Mouse (Mus musculus) limb, embryonic 13.5 days (tissue): ENCODE results near the gene Ppp1r3c. TPM values are rescaled to one million over a fixed set of nuclear protein-coding genes. Genes with fewer than 3 reads are reported as not detected.

Source experiments
- ATAC-seq: fragments of 200-750 bp; cut with Nextera tagmentation; 2 replicates; pipeline ENCODE4 v1.8.0; 2017; ENCODE audit warnings: low read depth, moderate number of reproducible peaks, moderate TSS enrichment; ENCODE audit not compliant: low FRiP score
- H3K27ac ChIP-seq: fragments of 300-500 bp; sonication (generic); 2 replicates; pipeline ENCODE4 v1.5.1; 2015; ENCODE audit warnings: inconsistent platforms, mild to moderate bottlenecking, moderate library complexity
- H3K27me3 ChIP-seq: fragments of 300-500 bp; sonication (generic); 2 replicates; pipeline ENCODE4 v1.6.1; 2015; ENCODE audit warnings: mild to moderate bottlenecking, inconsistent platforms
- H3K36me3 ChIP-seq: fragments of 300-500 bp; sonication (generic); 2 replicates; pipeline ENCODE4 v1.6.1; 2015; ENCODE audit warnings: inconsistent platforms, mild to moderate bottlenecking, moderate library complexity
- H3K4me1 ChIP-seq: fragments of 300-500 bp; sonication (generic); 2 replicates; pipeline ENCODE4 v1.6.1; 2015; ENCODE audit warnings: inconsistent platforms
- H3K4me2 ChIP-seq: fragments of 300-500 bp; sonication (generic); replicated peaks from 2 replicates; pipeline ENCODE4 v1.6.1; 2015; ENCODE audit warnings: inconsistent platforms, mild to moderate bottlenecking, moderate library complexity
- H3K4me3 ChIP-seq: fragments of 300-500 bp; sonication (generic); 2 replicates; pipeline ENCODE4 v1.5.1; 2015; ENCODE audit warnings: moderate library complexity, mild to moderate bottlenecking, inconsistent platforms
- H3K9ac ChIP-seq: fragments of 300-500 bp; sonication (generic); 2 replicates; pipeline ENCODE4 v1.6.1; 2015; ENCODE audit warnings: mild to moderate bottlenecking, inconsistent platforms
- H3K9me3 ChIP-seq: fragments of 300-500 bp; sonication (generic); 2 replicates; pipeline ENCODE4 v1.6.1; 2016; ENCODE audit warnings: inconsistent platforms
- WGBS: fragments of 180-500 bp; shearing (Covaris S2); methylation state at CpG from one replicate; pipeline ENCODE4 v1.1.7; 2015; 5-methylcytosine and 5-hydroxymethylcytosine counted together
- polyA plus RNA-seq: library from polyadenylated mRNA; unstranded; fragments of >200 nt; fragmentation: Nextera tagmentation; extraction: Ambion mirVana; gene quantifications from 2 replicates; pipeline ENCODE4 v1.2.1, GENCODE M21; 2015

Ppp1r3c gene
- polyA plus RNA-seq, 1 experiment from 2014 or later, result 11.4 TPM

DNA sequence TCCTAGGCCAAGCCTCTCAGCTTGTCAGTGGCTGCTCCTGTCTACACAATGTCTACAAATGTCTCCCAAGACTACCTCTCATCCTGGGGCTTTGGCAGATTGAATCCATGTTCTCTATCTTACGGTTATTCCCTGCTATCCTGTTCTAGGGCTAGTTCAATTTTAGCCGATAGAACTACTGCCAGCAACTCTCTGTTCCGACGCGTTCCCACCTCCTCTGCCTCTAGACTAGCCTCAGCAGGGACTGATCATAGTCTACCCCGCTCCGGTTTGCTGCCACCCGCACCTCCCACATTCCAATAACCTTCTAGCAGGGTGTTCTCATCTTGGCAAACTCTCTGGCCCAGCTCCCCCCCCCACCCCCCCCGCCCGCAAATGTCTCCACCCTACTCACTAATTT is 20.9 kb downstream of the Ppp1r3c start:
- H3K9ac ChIP-seq, result no peak overlapping the region
- H3K4me3 ChIP-seq, result no peak overlapping the region
- WGBS, result 89% methylated on average over 10 of the region's 10 CpGs
- H3K27me3 ChIP-seq, result no peaks in the 10 kb centered on the region
- H3K4me2 ChIP-seq, result no peak overlapping the region
- ATAC-seq, result no peak
- no peaks in the 10 kb centered on the region for H3K9me3 ChIP-seq
- H3K36me3 ChIP-seq, result no peaks in the 10 kb centered on the region
- no peaks in the 10 kb centered on the region for H3K4me1 ChIP-seq
- H3K27ac ChIP-seq, result no peak overlapping the region

DNA sequence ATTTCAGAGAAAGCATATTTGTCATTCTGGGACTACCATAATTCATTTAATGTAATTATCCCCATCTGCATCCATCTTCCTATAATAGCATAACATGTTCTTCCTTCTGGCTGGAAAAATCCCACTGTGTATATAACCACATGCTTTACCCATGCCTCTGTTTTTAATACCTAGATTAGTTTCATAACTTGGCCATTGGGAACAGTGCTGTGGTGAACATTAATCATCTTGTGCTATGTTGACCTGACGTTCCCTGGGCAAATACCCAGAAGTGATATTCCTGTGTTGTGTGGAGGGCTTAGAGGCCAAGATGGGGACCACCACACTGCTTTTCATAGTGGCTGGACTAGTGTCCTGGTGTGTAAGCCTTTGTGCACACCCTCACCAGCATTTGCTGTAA is 22.0 kb downstream of the Ppp1r3c start:
- H3K36me3 ChIP-seq, result no peaks in the 10 kb centered on the region
- no peak overlapping the region for H3K4me2 ChIP-seq
- no peak for ATAC-seq
- H3K27ac ChIP-seq, result no peak overlapping the region
- no peak overlapping the region for H3K9ac ChIP-seq
- WGBS, result 67% methylated on average over 1 of the region's 1 CpGs
- H3K4me3 ChIP-seq, result no peak overlapping the region
- H3K9me3 ChIP-seq, result 0 out of 2 replicates have a peak, but pooled peaks cover 2% of the 10 kb centered on the region
- no peaks in the 10 kb centered on the region for H3K27me3 ChIP-seq
- H3K4me1 ChIP-seq, result no peaks in the 10 kb centered on the region

DNA sequence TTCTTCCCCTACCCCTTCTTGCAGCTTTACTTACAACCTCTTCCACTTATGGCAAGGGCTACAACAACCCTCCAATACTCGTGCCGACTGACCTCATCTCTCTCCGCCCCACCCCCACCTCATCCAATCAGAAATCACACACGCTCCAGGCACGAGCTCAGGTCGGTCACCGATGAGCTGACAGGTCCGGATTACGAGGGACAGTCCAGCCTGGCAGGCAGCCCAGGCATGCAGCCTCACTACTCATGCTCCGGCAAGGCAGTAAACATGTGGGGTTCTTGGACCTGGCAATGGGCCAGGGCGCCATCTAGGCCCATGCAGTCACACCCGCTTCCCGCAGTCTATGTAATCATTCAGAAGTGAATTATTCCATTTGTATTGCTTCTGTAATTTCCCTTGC is 23.4 kb downstream of the Ppp1r3c start:
- no peak overlapping the region for H3K4me2 ChIP-seq
- H3K9ac ChIP-seq, result no peak overlapping the region
- ATAC-seq, result no peak
- H3K4me1 ChIP-seq, result no peaks in the 10 kb centered on the region
- H3K27ac ChIP-seq, result no peak overlapping the region
- 63% methylated on average over 13 of the region's 13 CpGs for WGBS
- no peaks in the 10 kb centered on the region for H3K27me3 ChIP-seq
- H3K36me3 ChIP-seq, result no peaks in the 10 kb centered on the region
- H3K4me3 ChIP-seq, result no peak overlapping the region
- H3K9me3 ChIP-seq, result 0 out of 2 replicates have a peak, but pooled peaks cover 3% of the 10 kb centered on the region

DNA sequence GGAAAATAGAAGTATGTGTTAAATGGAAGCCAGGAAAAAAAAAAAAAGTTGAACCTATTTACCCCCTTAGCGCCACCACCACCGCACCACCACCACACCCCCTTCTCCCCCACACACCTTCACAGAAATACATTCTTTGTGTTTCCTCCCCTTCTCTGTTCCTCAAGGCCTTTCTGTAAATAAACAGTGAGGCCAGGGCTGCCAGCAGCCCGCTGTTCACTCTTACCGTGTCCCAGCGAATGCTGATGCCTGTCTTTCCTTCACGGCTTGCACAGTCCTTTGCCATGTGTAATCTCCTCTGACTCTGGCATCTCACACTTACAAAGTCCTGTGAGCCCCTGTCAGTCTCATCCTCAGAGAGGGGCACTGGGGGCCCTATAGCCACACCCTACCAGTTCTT is 30.3 kb downstream of the Ppp1r3c start:
- ATAC-seq, result no peak; the same call in 1 of the 2 replicates
- Histone ChIP-seq H3K9ac (no peak overlapping the region), H3K27me3 (no peaks in the 10 kb centered on the region), H3K27ac (peak overlapping the region; percentile 55; the same call in 1 of the 2 replicates), H3K9me3 (0 out of 2 replicates have a peak, but pooled peaks cover 3% of the 10 kb centered on the region), H3K4me2 (no peak overlapping the region), H3K4me3 (no peak overlapping the region), H3K36me3 (no peaks in the 10 kb centered on the region), H3K4me1 (peaks cover 13% of the 10 kb centered on the region; the same call in 1 of the 2 replicates)
- WGBS, result 62% methylated on average over 6 of the region's 6 CpGs

DNA sequence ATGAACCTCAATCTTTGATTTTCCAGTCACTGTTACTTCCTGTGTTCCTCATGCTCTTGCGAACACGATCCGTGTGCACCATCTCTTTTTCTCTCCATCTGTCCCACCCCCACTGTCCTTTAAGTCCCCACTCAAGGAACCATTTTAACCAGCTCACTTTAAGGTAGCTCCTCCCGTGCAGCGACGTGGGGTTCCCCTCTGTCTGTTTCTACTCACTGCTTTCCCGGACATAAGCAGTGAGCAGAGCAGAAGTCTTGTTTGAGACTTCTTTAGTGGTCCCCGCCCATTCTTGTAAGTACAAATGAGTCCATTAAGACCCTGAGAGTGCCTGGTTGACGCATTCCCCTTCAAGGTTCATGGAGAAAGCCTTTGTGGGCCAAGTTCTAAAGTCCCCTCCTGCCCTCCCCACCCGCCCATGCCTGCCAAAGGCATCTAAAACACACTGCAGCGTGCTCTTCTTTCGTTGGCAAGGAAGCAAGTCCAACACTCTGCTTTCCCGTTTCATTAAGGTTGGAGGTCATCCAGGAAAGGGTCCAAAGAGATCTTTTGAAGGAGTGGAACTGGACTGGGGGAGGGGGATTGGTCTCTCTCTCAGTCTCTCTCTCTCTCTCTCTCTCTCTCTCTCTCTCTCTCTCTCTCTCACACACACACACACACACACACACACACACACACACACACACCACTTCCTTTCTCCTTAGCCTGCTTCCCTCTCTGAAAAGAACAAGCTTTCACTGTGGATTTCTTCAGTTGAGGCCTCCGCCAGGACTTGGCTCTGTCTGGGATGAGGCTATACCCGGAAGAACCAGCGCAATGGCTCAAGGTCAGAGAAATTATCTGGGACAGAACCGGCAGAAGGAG is 30.9 kb downstream of the Ppp1r3c start:
- peak; percentile 66 for ATAC-seq
- H3K27ac ChIP-seq, result peak overlapping the region; percentile 55
- no peaks in the 10 kb centered on the region for H3K36me3 ChIP-seq
- H3K9me3 ChIP-seq, result 0 out of 2 replicates have a peak, but pooled peaks cover 3% of the 10 kb centered on the region
- WGBS, result 70% methylated on average over 17 of the region's 17 CpGs
- H3K4me2 ChIP-seq, result no peak overlapping the region
- no peak overlapping the region for H3K9ac ChIP-seq
- H3K4me3 ChIP-seq, result no peak overlapping the region
- H3K4me1 ChIP-seq, result peaks cover 19% of the 10 kb centered on the region
- no peaks in the 10 kb centered on the region for H3K27me3 ChIP-seq

DNA sequence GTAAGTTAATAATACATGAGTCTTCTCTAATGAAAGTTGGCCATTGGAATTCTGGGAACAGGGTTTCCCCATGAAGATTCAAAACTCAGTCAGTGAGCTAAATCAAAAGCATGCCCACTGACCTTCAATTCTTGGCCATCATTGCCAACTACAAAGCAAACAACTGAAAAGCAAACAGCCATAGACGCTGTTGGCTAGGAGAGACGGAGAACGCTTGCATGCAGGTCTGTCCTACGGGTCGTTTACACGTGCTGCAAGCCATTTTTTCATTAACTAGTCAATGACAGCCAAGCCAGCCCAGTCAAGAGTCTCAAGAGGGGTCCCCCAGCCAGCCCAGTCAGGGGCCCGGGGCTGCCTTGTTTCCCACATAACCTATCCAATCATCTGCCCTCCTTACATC is 31.7 kb downstream of the Ppp1r3c start:
- Histone ChIP-seq H3K4me3 (no peak overlapping the region), H3K27me3 (no peaks in the 10 kb centered on the region), H3K36me3 (no peaks in the 10 kb centered on the region), H3K9ac (no peak overlapping the region), H3K4me1 (peaks cover 20% of the 10 kb centered on the region), H3K27ac (peak overlapping the region; percentile 55; the same call in 1 of the 2 replicates), H3K4me2 (no peak overlapping the region), H3K9me3 (0 out of 2 replicates have a peak, but pooled peaks cover 3% of the 10 kb centered on the region)
- WGBS, result 82% methylated on average over 7 of the region's 7 CpGs
- ATAC-seq, result no peak

DNA sequence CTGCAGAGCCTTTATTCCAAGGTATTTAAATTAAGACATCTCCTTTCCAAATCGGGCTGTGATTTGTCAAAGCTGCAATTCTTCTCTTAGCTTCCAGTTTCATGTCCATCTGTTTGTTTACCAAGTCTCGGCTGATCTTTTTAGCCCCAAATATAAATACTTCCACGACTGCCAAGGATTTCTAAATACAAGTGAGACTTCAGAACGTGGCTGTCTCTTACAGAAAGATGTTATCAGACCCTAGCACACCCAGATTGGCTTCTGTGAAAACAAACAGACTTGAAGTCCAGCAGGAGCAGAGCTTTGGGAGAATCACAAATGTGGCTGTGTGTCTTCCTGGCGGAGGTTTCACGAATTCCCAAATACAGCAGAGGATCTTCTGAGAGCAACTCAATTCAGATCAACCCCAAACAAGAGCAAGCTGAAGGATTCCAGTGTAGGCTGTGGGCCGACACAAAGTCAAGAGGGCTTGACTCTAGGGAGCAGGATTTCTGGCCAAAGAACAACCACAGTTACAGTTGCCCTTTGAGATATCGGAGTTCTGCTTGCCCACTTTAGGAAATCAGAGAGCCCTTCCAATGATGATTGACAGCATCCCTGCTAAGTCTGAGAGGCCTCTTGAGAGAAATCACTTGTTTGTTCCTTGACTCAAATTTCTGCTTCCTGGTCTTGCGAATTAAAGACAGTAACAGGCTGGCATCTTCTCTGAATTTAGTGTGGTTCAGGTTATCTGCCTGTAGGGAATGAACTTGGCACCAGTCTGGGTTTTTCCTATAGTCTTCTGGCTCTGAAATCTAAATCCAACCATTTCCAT is 34.4 kb downstream of the Ppp1r3c start:
- Histone ChIP-seq H3K4me1 (peaks cover 22% of the 10 kb centered on the region), H3K36me3 (no peaks in the 10 kb centered on the region), H3K4me3 (no peak overlapping the region), H3K27me3 (no peaks in the 10 kb centered on the region), H3K4me2 (no peak overlapping the region), H3K9ac (no peak overlapping the region), H3K27ac (no peak overlapping the region), H3K9me3 (peaks cover 3% of the 10 kb centered on the region; the same call in 1 of the 2 replicates)
- ATAC-seq, result no peak
- WGBS, result 51% methylated on average over 9 of the region's 9 CpGs

DNA sequence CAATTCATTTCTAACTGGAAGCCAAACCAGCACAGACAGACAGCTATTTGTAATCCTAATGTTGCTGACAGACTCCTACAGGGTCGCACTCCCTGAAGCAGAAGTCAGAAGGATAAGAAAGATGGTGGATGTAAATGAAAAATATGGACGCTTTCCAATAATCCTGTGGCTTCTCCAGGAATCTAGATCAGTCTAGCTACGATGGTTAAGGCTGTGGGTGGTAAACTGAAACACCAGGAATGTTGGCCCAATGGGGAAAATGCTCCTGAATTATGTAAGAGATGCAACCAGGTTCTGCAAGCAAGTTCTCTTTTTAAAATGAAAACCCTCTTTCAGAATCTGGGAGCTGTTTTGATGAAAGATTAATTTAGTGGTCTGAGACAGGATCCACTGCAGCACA is 35.1 kb downstream of the Ppp1r3c start:
- Histone ChIP-seq H3K4me3 (no peak overlapping the region), H3K4me2 (no peak overlapping the region), H3K4me1 (peaks cover 28% of the 10 kb centered on the region), H3K9ac (no peak overlapping the region), H3K9me3 (peaks cover 3% of the 10 kb centered on the region; the same call in 1 of the 2 replicates), H3K36me3 (no peaks in the 10 kb centered on the region), H3K27me3 (no peaks in the 10 kb centered on the region), H3K27ac (no peak overlapping the region)
- ATAC-seq, result no peak
- 64% methylated on average over 3 of the region's 3 CpGs for whole genome bisulfite sequencing

DNA sequence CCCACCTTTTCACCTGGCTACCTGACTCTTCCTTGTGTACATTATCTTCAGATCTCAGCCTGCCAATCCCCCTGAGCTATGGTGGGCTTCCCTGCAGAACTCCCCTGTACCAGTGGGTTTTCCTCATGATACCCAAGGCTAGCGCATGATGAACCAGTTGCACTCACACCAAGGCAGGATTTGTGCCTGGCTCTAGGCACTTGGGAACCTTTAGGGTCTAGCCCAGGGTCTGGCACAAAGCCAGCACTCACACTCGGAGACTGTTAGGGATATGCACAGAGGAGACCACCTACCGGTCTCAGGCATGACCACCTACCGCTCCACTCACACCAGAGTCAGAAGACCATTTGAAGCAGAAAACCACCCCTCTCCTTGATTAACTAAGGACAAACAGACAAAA is 35.5 kb downstream of the Ppp1r3c start:
- no peak overlapping the region for H3K9ac ChIP-seq
- H3K27me3 ChIP-seq, result no peaks in the 10 kb centered on the region
- no peak overlapping the region for H3K4me2 ChIP-seq
- peak; percentile 39; the same call in 1 of the 2 replicates for ATAC-seq
- H3K9me3 ChIP-seq, result peaks cover 3% of the 10 kb centered on the region; the same call in 1 of the 2 replicates
- no peak overlapping the region; the same call in 1 of the 2 replicates for H3K27ac ChIP-seq
- H3K4me3 ChIP-seq, result no peak overlapping the region
- WGBS, result 58% methylated on average over 4 of the region's 4 CpGs
- H3K4me1 ChIP-seq, result peaks cover 28% of the 10 kb centered on the region
- H3K36me3 ChIP-seq, result no peaks in the 10 kb centered on the region

DNA sequence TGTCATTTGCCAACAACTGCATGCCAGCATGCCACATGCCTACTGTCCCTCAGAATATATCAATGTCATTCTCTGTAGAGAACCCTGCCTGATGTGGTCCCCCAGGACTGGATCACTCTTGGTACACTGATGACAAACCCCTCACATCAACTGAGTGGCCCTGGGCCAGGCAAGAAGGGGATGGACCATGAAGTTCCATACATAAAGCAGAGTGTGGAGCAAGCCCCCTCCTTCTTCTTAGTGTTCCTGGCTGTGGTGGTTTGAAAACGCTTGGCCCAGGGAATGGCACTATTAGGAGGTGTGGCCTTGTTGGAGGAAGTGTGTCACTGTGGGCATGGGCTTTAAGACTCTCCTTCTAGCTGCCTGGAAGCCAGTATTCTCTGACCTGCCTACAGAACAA is 37.3 kb downstream of the Ppp1r3c start:
- H3K27ac ChIP-seq, result no peak overlapping the region
- H3K9me3 ChIP-seq, result peaks cover 3% of the 10 kb centered on the region; the same call in 1 of the 2 replicates
- no peak overlapping the region for H3K9ac ChIP-seq
- no peak for ATAC-seq
- 63% methylated on average over 1 of the region's 1 CpGs for WGBS
- no peaks in the 10 kb centered on the region for H3K36me3 ChIP-seq
- no peaks in the 10 kb centered on the region for H3K27me3 ChIP-seq
- H3K4me1 ChIP-seq, result peaks cover 28% of the 10 kb centered on the region
- no peak overlapping the region for H3K4me3 ChIP-seq
- no peak overlapping the region for H3K4me2 ChIP-seq

DNA sequence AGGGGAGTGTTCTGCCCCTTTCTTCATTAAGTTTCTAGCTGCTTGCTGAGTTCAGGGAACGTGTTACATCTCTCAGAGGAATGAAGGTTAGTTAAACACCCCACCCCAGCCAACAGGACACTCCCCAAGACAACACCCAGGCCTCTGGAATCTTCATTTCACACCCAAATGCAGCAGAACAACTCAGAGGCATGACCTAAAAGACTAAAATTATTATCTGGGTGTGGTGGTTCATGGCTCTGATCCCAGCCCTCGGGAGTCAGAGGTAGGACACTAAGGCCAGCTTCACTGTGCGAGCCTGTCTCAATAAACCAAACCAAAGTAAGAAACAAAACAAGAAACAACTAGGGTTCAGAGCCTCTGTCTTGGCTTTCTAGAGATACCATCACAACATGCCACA is 38.3 kb downstream of the Ppp1r3c start:
- Histone ChIP-seq H3K27me3 (no peaks in the 10 kb centered on the region), H3K4me3 (no peak overlapping the region), H3K27ac (no peak overlapping the region), H3K9me3 (peaks cover 3% of the 10 kb centered on the region; the same call in 1 of the 2 replicates), H3K4me2 (no peak overlapping the region), H3K4me1 (peaks cover 28% of the 10 kb centered on the region), H3K9ac (no peak overlapping the region), H3K36me3 (no peaks in the 10 kb centered on the region)
- no peak for ATAC-seq
- 72% methylated on average over 3 of the region's 3 CpGs for WGBS

DNA sequence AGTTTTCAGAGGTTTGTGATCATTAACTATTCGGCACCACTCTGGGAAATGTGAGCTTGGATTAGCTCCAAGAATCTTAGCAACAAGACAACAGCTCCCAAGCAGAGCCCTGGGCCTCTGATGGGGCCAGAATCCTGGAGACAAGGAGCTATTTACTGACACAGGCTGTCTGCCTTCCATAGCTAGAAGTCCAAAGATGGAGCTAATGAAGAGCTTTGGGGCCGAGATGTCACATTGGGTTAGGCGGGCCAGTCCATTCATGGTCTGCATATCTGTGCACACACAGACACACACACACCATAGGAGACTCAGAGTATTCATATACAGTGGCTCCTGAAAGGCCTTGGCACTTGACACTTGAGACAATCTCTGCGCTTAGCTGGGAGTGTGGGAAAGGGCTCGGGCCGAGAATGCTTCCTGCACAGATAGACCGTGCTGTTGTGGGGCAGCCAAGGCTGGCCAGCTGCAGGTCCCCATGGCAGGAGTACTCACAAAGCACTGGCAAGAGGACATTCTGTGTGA is 39.8 kb downstream of the Ppp1r3c start:
- no peak overlapping the region for H3K4me3 ChIP-seq
- no peak overlapping the region for H3K4me2 ChIP-seq
- H3K27ac ChIP-seq, result no peak overlapping the region; the same call in 1 of the 2 replicates
- peaks cover 3% of the 10 kb centered on the region; the same call in 1 of the 2 replicates for H3K9me3 ChIP-seq
- WGBS, result 71% methylated on average over 7 of the region's 7 CpGs
- H3K9ac ChIP-seq, result no peak overlapping the region
- ATAC-seq, result no peak
- H3K36me3 ChIP-seq, result no peaks in the 10 kb centered on the region
- H3K4me1 ChIP-seq, result peaks cover 20% of the 10 kb centered on the region
- no peaks in the 10 kb centered on the region for H3K27me3 ChIP-seq
